Mouse (Mus musculus) midbrain, embryonic 14.5 days (tissue): ENCODE measurements at regions not wholly inside any gene's neighbourhood (a gene's known extent, or its start where the extent isn't known, plus 50 kb on each side); places are given as distances from the start of the nearest gene placed in this dataset.

Source experiments
- ATAC-seq: fragments of 200-750 bp; cut with Nextera tagmentation; 2 replicates; pipeline ENCODE4 v1.8.0; 2017; ENCODE audit warnings: moderate number of reproducible peaks, moderate library complexity; ENCODE audit not compliant: low FRiP score, low TSS enrichment
- DNase-seq: peaks from one replicate; pipeline ENCODE4 v3.0.0-alpha.2; 2015
- H3K27ac ChIP-seq: fragments of 300-500 bp; sonication (generic); replicated peaks from 2 replicates; pipeline ENCODE4 v1.5.1; 2014; ENCODE audit warnings: mild to moderate bottlenecking, low read depth, low read length, moderate library complexity
- H3K27me3 ChIP-seq: fragments of 300-500 bp; sonication (generic); 2 replicates; pipeline ENCODE4 v1.6.1; 2014; ENCODE audit warnings: low read length, control low read depth, mixed read lengths; ENCODE audit not compliant: control insufficient read depth, insufficient read depth
- H3K36me3 ChIP-seq: fragments of 300-500 bp; sonication (generic); 2 replicates; pipeline ENCODE4 v1.6.1; 2014; ENCODE audit warnings: low read length, control low read depth; ENCODE audit not compliant: control insufficient read depth, insufficient read depth
- H3K4me1 ChIP-seq: fragments of 300-500 bp; sonication (generic); 2 replicates; pipeline ENCODE4 v1.6.1; 2014; ENCODE audit warnings: mild to moderate bottlenecking, antibody characterized with exemption, low read length, control low read depth; ENCODE audit not compliant: control insufficient read depth, insufficient read depth
- H3K4me2 ChIP-seq: fragments of 300-500 bp; sonication (generic); 2 replicates; pipeline ENCODE4 v1.6.1; 2014; ENCODE audit warnings: mild to moderate bottlenecking, low read length, moderate library complexity
- H3K4me3 ChIP-seq: fragments of 300-500 bp; sonication (generic); replicated peaks from 2 replicates; pipeline ENCODE4 v1.5.1; 2014; ENCODE audit warnings: low read depth, low read length
- H3K9ac ChIP-seq: fragments of 300-500 bp; sonication (generic); replicated peaks from 2 replicates; pipeline ENCODE4 v1.6.1; 2014; ENCODE audit warnings: mild to moderate bottlenecking, low read length, moderate library complexity
- H3K9me3 ChIP-seq: fragments of 300-500 bp; sonication (generic); 2 replicates; pipeline ENCODE4 v1.6.1; 2016; ENCODE audit warnings: low read length, control low read depth, mixed read lengths; ENCODE audit not compliant: control insufficient read depth
- WGBS: fragments of 180-500 bp; shearing (Covaris S2); extraction: QIAGEN DNeasy Blood & Tissue Kit; methylation state at CpG from one replicate; pipeline ENCODE4 v1.1.7; 2014; 5-methylcytosine and 5-hydroxymethylcytosine counted together

GRCm38 (mm10) chr4:25364402-25364801 lies 82.8 kb upstream of the Ufl1 start:
- H3K4me2 ChIP-seq: no peak overlapping the region
- ATAC-seq: no peak
- no peak for DNase-seq
- H3K9me3 ChIP-seq: no peaks in the 10 kb centered on the region
- no peak overlapping the region for H3K9ac ChIP-seq
- no peaks in the 10 kb centered on the region for H3K36me3 ChIP-seq
- no peak overlapping the region for H3K4me3 ChIP-seq
- H3K27me3 ChIP-seq: no peaks in the 10 kb centered on the region
- no peak overlapping the region for H3K27ac ChIP-seq
- no peaks in the 10 kb centered on the region for H3K4me1 ChIP-seq

GRCm38 (mm10) chr4:25337638-25338037 lies 56.0 kb upstream of the Ufl1 start:
- WGBS: 76% methylated on average over 1 of the region's 1 CpGs
- no peaks in the 10 kb centered on the region for H3K9me3 ChIP-seq
- no peak overlapping the region for H3K4me3 ChIP-seq
- peak; percentile 20 for DNase-seq
- no peak overlapping the region for H3K9ac ChIP-seq
- H3K36me3 ChIP-seq: no peaks in the 10 kb centered on the region
- H3K4me2 ChIP-seq: no peak overlapping the region
- H3K27ac ChIP-seq: no peak overlapping the region
- H3K27me3 ChIP-seq: no peaks in the 10 kb centered on the region
- no peaks in the 10 kb centered on the region for H3K4me1 ChIP-seq
- ATAC-seq: no peak
